Mouse (Mus musculus) neutrophil, adult 5-6 weeks (primary cell): ENCODE data around the gene Cnot3. TPM values are rescaled to one million over a fixed set of nuclear protein-coding genes. Genes with fewer than 3 reads are reported as not detected.
"Not testable (repeated sequence)": the region's sequence is repeated elsewhere in the genome, so short reads cannot be mapped to it uniquely, and the experiment has no call there.

Experiments
- ATAC-seq: fragments of 151-379, 151-347 bp; 2 replicates; pipeline ENCODE4 v1.8.0; 2017; ENCODE audit warnings: mild to moderate bottlenecking, moderate TSS enrichment; ENCODE audit not compliant: insufficient number of reproducible peaks, poor library complexity, low FRiP score, severe bottlenecking; ENCODE audit errors: extremely low read depth
- total RNA-seq: library from RNA; stranded (forward); fragments of 200-1000 nt; gene quantifications from 2 replicates; pipeline ENCODE4 v1.2.3, GENCODE M21; 2017

The Cnot3 gene
- total RNA-seq, 1 experiment from 2014 or later: 55.9 TPM

DNA sequence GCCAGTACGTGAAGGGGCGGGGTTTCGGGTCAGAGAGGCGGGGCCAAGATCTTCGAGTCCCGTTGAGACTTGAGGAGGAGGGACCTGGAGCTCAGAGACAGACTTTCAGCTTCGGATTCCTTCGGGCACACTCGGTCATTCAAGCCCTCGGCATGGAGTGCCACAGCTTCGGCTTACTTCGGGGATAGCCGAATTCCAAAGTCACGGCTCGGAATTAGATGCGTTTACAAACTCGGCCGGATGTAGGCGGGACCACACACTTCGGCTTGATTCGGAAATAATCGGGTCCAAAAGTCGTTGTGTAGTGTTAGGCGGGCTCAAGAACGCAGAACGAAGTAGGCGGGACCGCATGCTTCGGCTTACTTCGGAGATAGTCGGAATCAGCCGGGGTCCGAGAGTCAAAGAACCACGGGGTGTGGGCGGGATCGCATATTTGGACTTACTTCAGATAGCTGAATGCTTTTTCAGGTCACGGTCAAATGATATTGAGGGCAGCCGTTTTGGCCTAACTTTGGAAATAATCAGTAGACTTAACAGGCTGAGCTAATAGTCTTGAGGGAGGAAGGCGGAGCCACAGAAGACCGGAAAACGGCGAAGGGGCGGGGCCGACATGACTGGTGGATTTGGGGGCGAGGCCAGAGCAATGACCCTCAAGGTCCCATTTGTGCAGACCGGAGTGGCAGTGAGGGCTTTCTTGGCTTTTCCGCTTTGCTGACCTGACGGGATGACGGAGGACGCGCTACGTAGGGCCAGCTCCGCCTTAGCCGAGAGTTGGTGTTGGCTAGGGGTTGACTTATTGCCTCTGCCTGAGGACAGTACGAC, 48.1 kb downstream of the Cnot3 start, which contains the start of gene Mboat7:
Mboat7 (minus strand) TSS at position 537 of the 822 bp plus-strand sequence.
- ATAC-seq: peak; percentile 72

- ATAC-seq: no peak
Observed at GRCm38 (mm10) chr7:3693809-3694075, 48.7 kb downstream of the Cnot3 start.

- peak; percentile 37 for ATAC-seq
Observed at GRCm38 (mm10) chr7:3694076-3694948, 49.2 kb downstream of the Cnot3 start.

- ATAC-seq: not testable (repeated sequence)
Observed at GRCm38 (mm10) chr7:3694949-3695305, 49.9 kb downstream of the Cnot3 start.

- no peak for ATAC-seq
Observed at GRCm38 (mm10) chr7:3698471-3698870, 53.4 kb downstream of the Cnot3 start.

DNA sequence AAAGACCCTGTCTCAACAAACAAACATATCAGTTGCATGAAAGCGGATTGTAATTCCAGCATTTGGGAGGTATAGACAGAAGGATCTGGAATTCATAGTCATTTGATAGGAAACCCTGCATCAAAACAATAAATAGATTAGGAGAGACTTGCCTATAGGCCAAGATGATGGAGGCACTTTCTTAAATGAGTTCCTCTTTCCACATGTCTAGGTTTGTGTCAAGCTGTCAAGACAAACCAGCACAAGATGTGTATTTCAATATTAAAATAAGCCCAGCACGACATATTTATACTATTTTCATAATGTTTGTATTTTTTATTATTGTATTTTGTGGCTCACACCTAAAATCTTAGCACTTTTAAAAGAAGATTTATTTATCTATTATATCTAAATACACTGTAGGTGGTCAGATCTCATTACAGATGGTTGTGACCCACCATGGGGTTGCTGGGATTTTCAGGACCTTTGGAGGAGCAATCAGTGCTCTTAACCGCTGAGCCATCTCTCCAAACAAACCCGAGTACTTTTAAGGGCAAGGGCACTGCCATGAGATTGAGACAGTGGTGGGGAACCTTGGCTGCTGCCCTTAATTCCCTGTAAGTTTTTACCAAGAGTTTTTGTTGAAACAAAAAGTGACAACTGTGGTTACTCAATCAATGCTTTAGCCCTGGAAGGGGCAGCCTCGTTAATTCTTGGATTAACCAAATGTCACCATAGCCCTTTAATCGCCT, 58.2 kb downstream of the Cnot3 start:
- no peak for ATAC-seq

DNA sequence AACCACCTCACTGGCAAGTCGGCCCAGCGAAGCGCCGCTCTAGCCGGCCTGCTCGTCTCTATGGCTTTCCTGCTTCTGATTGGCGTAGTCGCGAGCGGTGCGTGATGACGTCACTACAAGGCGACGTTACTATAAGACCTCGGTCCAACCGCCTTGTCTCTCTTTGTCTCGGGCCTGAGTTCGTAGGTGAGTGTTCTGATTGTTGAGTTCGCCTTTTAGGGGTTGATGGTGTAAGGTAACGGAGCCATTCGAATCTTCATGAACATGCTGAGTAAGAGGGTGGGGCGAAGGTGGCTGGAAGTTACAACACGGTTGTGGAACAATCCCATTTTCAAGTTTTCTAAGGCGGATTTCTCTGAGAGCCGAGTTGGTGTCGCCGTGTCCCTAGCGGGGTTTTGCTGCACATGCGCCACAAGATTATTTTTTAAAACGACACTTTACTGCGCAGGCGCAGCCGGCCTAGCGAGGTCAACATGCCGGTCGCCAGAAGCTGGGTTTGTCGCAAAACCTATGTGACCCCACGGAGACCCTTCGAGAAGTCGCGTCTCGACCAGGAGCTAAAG, 58.9 kb downstream of the Cnot3 start, which contains the start of gene Rps9:
Rps9 (plus strand) TSS at position 115 of the 563 bp plus-strand sequence.
- peak; percentile 86 for ATAC-seq

DNA sequence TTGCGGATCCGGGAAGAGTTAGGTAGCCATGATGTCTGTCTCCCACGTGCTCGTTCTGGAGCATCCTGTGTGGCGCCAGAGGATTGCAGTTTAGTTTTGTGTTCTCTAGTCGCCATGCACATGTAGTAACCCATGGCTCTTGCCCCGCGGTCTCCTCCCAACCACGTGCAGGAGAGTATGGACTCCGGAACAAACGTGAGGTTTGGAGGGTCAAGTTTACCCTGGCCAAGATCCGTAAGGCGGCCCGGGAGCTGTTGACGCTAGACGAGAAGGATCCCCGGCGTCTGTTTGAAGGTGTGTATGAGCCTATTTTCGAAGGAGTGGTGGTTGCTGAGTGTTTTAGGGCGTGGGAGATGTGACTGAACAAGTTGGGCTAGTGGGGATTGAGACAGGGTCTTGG, 59.4 kb downstream of the Cnot3 start:
- ATAC-seq: no peak

- not testable (repeated sequence) for ATAC-seq
Observed at GRCm38 (mm10) chr7:3705461-3705860, 60.4 kb downstream of the Cnot3 start.

GRCm38 (mm10) chr7:3705911-3706310, 60.8 kb downstream of the Cnot3 start:
- ATAC-seq: no peak

DNA sequence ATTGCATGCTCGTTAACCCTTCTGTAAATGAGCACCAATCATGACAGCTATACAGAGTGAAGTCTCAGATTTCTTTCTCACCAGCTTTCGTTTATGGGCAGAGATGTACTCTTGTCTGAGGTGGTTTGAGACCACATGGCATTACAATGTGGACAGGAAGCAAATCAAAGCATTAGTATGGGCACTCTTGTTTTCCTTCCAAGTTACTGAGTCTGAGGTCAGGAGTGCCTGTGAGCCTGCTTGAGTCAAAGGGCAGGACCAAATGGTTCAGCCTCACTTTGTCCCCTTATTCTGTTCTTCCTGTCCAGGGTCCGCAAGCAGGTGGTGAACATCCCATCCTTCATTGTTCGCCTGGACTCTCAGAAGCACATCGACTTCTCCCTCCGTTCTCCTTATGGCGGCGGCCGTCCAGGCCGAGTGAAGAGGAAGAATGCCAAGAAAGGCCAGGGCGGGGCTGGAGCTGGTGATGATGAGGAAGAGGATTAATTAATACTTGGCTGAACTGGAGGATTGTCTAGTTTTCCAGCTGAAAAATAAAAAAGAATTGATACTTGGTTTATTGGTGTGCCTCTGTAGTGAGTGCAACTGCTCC, 61.4 kb downstream of the Cnot3 start:
- ATAC-seq: no peak

DNA sequence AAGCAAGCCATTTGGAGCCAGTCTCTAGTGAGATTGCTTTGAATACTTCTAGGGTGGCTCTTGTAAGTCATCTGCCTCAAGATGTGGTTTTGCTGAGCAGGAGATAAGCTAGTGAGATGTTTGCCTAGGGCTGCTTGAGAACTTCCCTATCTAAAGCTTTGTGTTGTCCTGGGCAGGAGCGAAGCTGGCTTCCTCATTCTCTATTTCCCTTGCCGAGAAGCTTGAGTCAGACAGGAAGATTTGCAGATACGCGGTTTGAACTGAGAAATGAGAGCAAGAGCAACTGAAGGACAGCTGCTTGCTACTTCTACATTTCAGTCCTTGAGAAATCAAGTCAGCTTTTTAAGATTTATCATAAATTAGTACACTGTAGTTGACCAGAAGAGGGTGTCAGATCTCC, 62.0 kb downstream of the Cnot3 start:
- ATAC-seq: peak; percentile 63

GRCm38 (mm10) chr7:3707568-3708413, 62.7 kb downstream of the Cnot3 start:
- ATAC-seq: no peak

DNA sequence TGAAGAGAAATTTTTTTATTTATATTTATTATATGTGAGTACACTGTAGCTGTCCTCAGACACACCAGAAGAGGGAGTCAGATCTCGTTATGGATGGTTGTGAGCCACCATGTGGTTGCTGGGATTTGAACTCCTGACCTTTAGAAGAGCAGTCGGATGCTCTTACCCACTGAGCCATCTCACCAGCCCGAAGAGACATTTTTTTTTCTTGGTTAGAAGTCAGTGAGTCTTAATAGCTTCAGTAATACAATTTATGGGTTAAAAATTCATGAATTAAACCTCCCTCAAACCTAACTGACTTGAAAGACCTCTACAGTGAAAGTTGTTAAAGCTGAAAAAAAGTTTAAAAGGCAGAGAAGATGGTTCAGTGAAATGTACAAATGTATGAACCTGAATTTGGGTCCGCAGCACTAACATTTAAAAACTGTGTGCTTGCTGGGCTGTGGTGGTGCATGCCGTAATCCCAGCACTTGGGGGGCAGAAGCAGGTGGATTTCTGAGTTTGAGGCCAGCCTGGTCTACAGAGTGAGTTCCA, 63.4 kb downstream of the Cnot3 start:
- not testable (repeated sequence) for ATAC-seq

DNA sequence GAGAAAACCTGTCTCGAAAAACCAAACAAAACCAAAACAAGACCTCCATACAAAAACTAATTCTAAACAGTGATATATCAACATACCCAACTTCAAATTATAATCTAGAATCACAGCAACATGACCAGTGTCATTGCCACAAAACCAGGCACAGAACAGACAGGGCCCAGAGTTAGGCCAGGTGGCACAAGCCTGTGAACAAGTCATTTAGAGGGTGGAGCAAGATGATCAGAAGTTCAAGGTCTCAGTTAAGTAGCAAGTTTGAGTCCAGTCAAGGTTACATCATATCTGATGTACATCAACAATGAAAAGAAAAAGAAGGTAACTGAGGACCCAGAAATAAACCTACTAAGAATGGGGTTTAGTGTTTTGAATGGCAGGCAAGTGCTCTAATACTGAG, 63.9 kb downstream of the Cnot3 start:
- no peak for ATAC-seq
